Mouse (Mus musculus) G1E (cell line): ENCODE measurements around the gene Pck1.
"Not testable (repeated sequence)": the region's sequence is repeated elsewhere in the genome, so short reads cannot be mapped to it uniquely, and the experiment has no call there.

Experiments used
- CTCF ChIP-seq: IDR thresholded peaks from 2 replicates; pipeline ENCODE4 v1.5.1; 2012; ENCODE audit warnings: low read depth, low read length, inconsistent platforms, mixed read lengths
- GATA1 ChIP-seq: IDR thresholded peaks from 2 replicates; pipeline ENCODE4 v1.6.1; 2012; ENCODE audit warnings: borderline replicate concordance, low read length, inconsistent platforms, mixed read lengths
- POLR2AphosphoS5 ChIP-seq: IDR thresholded peaks from 2 replicates; pipeline ENCODE4 v1.6.1; 2012; ENCODE audit warnings: low read depth, low read length, inconsistent platforms; ENCODE audit not compliant: insufficient replicate concordance
- TAL1 ChIP-seq: conservative IDR thresholded peaks from 2 replicates; pipeline ENCODE4 v1.6.1; 2012; ENCODE audit warnings: low read depth, low read length, inconsistent platforms, mixed read lengths

GRCm38 (mm10) chr2:173120117-173120516 is 32.7 kb upstream of the Pck1 start:
- TF ChIP-seq TAL1, CTCF, GATA1, POLR2AphosphoS5: not testable (repeated sequence)
